Mouse (Mus musculus): ENCODE measurements at regions not wholly inside any gene's neighbourhood (a gene's known extent, or its start where the extent isn't known, plus 50 kb on each side); places are given as distances from the start of the nearest gene placed in this dataset.

DNA sequence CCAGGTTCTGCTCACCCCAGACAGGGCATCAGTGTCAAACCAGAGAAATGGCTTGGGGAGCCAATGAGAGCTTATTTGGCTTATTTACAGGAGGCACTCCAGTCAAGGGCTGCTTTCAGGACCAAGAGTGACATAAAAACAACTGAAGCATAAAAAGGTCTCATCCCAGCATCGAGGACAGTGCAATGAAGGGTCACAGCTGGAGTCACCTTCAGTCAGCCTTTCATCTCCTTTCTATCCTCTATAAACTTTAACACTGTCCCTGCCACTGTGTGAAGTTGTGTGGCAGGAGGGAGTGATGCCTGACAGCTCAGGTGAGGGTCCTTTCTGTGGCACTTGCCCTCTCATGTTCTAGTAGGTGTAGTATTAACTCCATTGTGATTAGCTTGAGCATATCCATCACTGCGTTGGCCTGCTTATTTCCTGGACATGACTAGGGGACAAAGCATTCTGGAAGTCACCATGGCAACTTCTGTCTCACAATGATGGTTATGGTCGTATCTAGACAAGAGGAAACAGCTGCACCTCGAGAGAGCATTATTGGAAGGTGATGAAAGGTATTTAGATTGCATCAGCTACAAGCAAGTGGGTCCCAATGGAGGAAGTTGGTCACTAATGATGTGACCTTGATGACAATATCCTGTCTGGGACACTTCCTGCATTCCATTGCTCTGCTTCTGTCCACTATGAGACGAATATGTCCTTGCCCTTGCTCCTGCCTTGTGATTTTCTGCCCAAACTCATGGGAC, 87.8 kb upstream of the Enpp6 start:
- no peak for DNase-seq
- intact Hi-C loops (cut with DNase I): no loop called here

- intact Hi-C loops (cut with DNase I): no loop called here
- DNase-seq: no peak
These were observed 85.9 kb upstream of the Enpp6 start for GRCm38 (mm10) chr8:46900826-46901225.

GRCm38 (mm10) chr8:46904731-46905130, 82.0 kb upstream of the Enpp6 start:
- no peak for DNase-seq
- intact Hi-C loops (cut with DNase I): no loop called here

GRCm38 (mm10) chr8:46907390-46907789, 79.3 kb upstream of the Enpp6 start:
- intact Hi-C loops (cut with DNase I): no loop called here

GRCm38 (mm10) chr8:46908186-46908585, 78.5 kb upstream of the Enpp6 start:
- intact Hi-C loops (cut with DNase I): no loop called here

More at GRCm38 (mm10) chr8:46907390-46907789, 79.3 kb upstream of the Enpp6 start:
- no peak for DNase-seq

DNA sequence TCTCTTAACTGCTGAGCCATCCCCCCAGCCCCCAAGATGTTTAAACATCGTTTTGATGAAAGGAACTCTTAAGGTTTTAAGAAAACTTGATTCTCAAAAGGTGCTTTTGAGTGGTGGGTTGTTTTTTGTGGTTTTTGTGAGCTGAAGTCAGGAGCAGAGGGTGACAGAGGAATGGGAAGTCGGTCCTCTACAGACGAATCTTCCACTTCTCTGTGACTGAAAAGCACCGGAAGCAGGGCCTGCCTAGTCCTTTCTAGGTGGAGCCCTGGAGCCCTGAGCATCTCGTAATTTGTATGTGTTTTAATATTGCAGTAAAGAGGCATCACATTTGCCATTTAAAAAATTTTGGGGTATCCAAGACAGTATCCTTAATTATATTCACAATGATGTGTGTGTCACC, 72.7 kb upstream of the Enpp6 start:
- no peak for DNase-seq
- intact Hi-C loops (cut with DNase I): no loop called here

More at GRCm38 (mm10) chr8:46908186-46908585, 78.5 kb upstream of the Enpp6 start:
- no peak for DNase-seq

DNA sequence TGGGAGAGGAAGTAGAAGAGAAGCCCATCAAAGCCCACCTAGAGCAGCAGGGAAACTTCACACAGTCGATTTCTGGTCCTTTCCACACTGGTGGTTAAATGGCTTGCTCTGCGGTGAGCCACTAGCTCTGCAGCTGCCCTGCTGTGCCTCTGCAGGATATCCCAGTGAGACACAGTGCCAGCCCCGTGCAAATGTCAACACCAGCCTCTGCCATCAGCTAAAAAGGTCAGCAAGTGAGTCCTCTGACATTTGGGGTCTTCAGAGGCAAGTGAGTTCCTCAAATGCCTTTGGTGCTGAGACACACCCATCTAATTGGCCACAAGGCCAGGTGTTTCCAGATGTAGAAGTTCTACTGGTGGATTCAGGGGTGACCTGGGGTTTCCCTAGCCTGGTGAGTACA, 66.6 kb upstream of the Enpp6 start:
- no peak for DNase-seq
- intact Hi-C loops (cut with DNase I): no loop called here

DNA sequence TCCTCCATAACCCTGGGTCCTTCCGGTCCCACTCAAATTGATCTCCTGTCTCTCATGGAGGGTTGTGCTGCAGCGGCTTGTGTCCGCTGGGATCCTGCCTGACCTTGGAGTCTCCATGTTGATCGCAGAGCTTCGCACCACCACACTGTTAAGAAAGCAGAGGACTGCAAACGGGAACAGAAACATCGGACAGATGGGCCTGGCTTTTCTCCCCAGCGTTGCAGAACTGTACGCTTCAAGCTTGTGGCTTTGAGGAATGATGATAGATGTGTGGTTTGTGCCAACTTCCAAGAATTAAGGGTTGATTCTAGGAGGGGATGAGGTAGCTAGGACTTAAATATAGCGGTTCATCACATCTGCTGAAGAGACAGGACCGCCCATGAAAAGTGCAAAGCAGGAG, 65.6 kb upstream of the Enpp6 start:
- intact Hi-C loops (cut with DNase I): no loop called here
- no peak for DNase-seq

- no peak for DNase-seq
These were observed 65.1 kb upstream of the Enpp6 start for GRCm38 (mm10) chr8:46921585-46921984.

GRCm38 (mm10) chr8:46924787-46925548, 61.7 kb upstream of the Enpp6 start:
- intact Hi-C loops (cut with DNase I): no loop called here
- DNase-seq: no peak

More at GRCm38 (mm10) chr8:46921585-46921984, 65.1 kb upstream of the Enpp6 start:
- intact Hi-C loops (cut with DNase I): no loop called here

DNA sequence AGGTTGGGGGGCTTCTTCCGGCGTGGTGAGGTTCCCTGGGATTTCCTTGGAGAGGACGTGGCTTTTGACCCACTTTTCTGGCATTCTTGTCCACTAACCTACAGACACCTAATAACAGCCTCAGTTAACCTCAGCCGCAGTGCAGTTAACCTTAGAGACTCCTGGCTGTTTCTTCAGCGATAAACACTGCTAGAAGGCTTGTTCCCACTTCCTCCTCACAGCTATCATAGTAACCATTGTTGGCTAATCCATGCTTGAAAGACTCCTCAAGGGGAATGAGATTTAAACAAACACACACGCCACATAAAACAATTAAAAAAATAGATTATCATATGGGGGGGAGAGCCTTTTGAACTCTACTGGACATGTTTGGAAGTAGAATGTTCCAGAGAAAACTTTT, 58.0 kb upstream of the Enpp6 start:
- intact Hi-C loops (cut with DNase I): no loop called here
- DNase-seq: no peak

- DNase-seq: no peak
- intact Hi-C loops (cut with DNase I): loop anchor here (5.0 kb wide), 2 partner anchors 42 to 77 kb away; no protein-coding TSS in a partner anchor
These were observed 57.0 kb upstream of the Enpp6 start for GRCm38 (mm10) chr8:46929678-46930077.

DNA sequence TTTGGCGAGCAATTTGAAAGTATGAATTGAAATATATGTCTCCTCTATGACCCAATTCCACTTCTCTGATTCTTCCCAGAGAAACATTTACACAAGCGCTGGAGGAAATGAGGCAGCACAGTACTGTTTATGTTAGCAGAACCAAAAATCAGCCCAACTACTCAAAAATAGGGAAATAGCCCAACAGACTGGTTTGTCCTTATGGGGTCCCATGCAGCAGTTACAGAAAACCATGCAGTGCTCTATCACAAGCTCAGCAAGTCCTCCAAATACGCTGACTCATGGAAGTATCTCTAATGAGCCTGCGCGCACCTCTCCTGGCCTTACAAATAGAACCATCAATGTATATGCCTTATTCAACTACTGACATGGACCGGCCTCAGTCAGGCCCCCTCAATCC, 55.4 kb upstream of the Enpp6 start:
- DNase-seq: no peak
- intact Hi-C loops (cut with DNase I): loop anchor here (5.0 kb wide), 2 partner anchors 44 to 79 kb away; no protein-coding TSS in a partner anchor

DNA sequence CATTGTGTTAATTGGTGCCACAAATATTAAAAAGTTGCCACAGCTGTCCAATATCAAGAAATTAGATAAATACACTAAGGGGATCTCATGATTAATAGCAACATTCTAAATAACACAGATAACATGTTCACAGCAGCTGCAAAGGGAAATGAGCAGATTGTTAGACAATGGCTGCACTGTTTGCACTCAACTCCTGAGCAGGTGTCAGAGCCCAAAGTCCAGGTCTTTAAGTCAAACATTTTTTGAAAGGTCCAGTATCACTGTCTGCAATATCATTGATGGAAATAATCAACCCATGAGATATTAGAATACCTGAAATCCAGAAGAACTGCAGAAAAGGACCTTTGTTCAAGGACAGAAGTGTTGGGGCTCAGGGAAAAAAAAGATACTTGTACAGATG, 53.4 kb upstream of the Enpp6 start:
- DNase-seq: no peak
- intact Hi-C loops (cut with DNase I): loop anchor here (5.0 kb wide), 2 partner anchors 46 to 81 kb away; no protein-coding TSS in a partner anchor

- DNase-seq: peak; percentile 41 to 44
- intact Hi-C loops (cut with DNase I): loop anchor here (2.0 to 5.0 kb wide), 3 partner anchors 47 to 195 kb away; partner anchors contain the start of gene Irf2
These were observed 52.4 kb upstream of the Enpp6 start for GRCm38 (mm10) chr8:46934254-46934653.

GRCm38 (mm10) chr8:46934898-46935297, 51.8 kb upstream of the Enpp6 start:
- intact Hi-C loops (cut with DNase I): loop anchor here (2.0 to 5.0 kb wide), 3 partner anchors 48 to 196 kb away; partner anchors contain the start of gene Irf2
- DNase-seq: peak; percentile 62 to 69

DNA sequence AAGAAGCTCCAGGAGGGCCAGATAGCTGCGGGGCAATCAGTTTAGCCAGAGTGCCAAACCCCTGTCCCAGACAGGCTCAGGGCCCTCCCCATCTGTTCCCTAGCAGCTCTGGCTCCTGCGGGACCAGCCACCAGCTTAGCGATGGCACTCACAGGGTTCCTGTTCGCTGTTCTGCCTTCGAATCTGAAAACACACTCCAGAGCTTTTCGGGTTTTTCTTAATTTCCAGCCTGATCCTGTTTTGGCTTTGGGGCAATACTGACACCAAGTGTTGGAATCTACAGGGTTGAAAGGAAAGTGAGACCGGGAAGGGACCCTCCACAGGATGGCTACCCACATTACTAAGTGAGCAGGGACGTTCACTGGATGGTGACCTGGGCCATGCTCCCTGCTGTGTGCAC, 50.6 kb upstream of the Enpp6 start:
- intact Hi-C loops (cut with DNase I): no loop called here
- peak in 1 of 2 experiments; percentile 38 for DNase-seq

Measured in heart, postnatal 14 days (tissue).